Mouse (Mus musculus) forebrain, embryonic 13.5 days (tissue): ENCODE measurements around the gene Trpc7. TPM values are rescaled to one million over a fixed set of nuclear protein-coding genes. Genes with fewer than 3 reads are reported as not detected.

Experiments used
- ATAC-seq: fragments of 200-750 bp; cut with Nextera tagmentation; 2 replicates; pipeline ENCODE4 v1.8.0; 2017
- H3K27ac ChIP-seq: fragments of 300-500 bp; sonication (generic); 2 replicates; pipeline ENCODE4 v1.5.1; 2015; ENCODE audit warnings: inconsistent platforms, mild to moderate bottlenecking, moderate library complexity
- H3K27me3 ChIP-seq: fragments of 300-500 bp; sonication (generic); 2 replicates; pipeline ENCODE4 v1.6.1; 2015; ENCODE audit warnings: mild to moderate bottlenecking, inconsistent platforms
- H3K36me3 ChIP-seq: fragments of 300-500 bp; sonication (generic); 2 replicates; pipeline ENCODE4 v1.6.1; 2015; ENCODE audit warnings: mild to moderate bottlenecking, inconsistent platforms; ENCODE audit not compliant: poor library complexity, severe bottlenecking
- H3K4me1 ChIP-seq: fragments of 300-500 bp; sonication (generic); 2 replicates; pipeline ENCODE4 v1.6.1; 2015; ENCODE audit warnings: inconsistent platforms
- H3K4me2 ChIP-seq: fragments of 300-500 bp; sonication (generic); 2 replicates; pipeline ENCODE4 v1.6.1; 2015; ENCODE audit warnings: inconsistent platforms, mild to moderate bottlenecking, moderate library complexity
- H3K4me3 ChIP-seq: fragments of 300-500 bp; sonication (generic); 2 replicates; pipeline ENCODE4 v1.5.1; 2015; ENCODE audit warnings: mild to moderate bottlenecking, inconsistent platforms
- H3K9ac ChIP-seq: fragments of 300-500 bp; sonication (generic); 2 replicates; pipeline ENCODE4 v1.6.1; 2015; ENCODE audit warnings: mild to moderate bottlenecking, inconsistent platforms
- H3K9me3 ChIP-seq: fragments of 300-500 bp; sonication (generic); replicated peaks from 2 replicates; pipeline ENCODE4 v1.6.1; 2016; ENCODE audit warnings: inconsistent platforms
- WGBS: fragments of 180-500 bp; shearing (Covaris S2); methylation state at CpG from one replicate; pipeline ENCODE4 v1.1.7; 2015; 5-methylcytosine and 5-hydroxymethylcytosine counted together
- polyA plus RNA-seq: library from polyadenylated mRNA; unstranded; fragments of >200 nt; fragmentation: Nextera tagmentation; extraction: Ambion mirVana; gene quantifications from 2 replicates; pipeline ENCODE4 v1.2.1, GENCODE M21; 2015

Gene Trpc7
- polyA plus RNA-seq, 1 experiment from 2014 or later, result 1.3 TPM

- H3K27ac ChIP-seq, result no peak overlapping the region
- no peak for ATAC-seq
- no peak overlapping the region for H3K4me3 ChIP-seq
- H3K9me3 ChIP-seq, result peaks cover 7% of the 10 kb centered on the region; the same call in 1 of the 2 replicates
- H3K4me2 ChIP-seq, result no peak overlapping the region
- H3K36me3 ChIP-seq, result no peaks in the 10 kb centered on the region
- 87% methylated on average over 1 of the region's 1 CpGs for WGBS
- no peak overlapping the region for H3K9ac ChIP-seq
- H3K27me3 ChIP-seq, result no peaks in the 10 kb centered on the region
- H3K4me1 ChIP-seq, result peaks cover 28% of the 10 kb centered on the region
These were observed 113.2 kb downstream of the Trpc7 start for GRCm38 (mm10) chr13:56782621-56783020.

- H3K36me3 ChIP-seq, result no peaks in the 10 kb centered on the region
- no peak overlapping the region for H3K4me3 ChIP-seq
- H3K9ac ChIP-seq, result no peak overlapping the region
- H3K27me3 ChIP-seq, result no peaks in the 10 kb centered on the region
- ATAC-seq, result no peak
- H3K9me3 ChIP-seq, result peaks cover 7% of the 10 kb centered on the region; the same call in 1 of the 2 replicates
- 0 out of 2 replicates have a peak overlapping the region, but pooled peaks have one; percentile 20 for H3K27ac ChIP-seq
- 90% methylated on average over 3 of the region's 3 CpGs for WGBS
- H3K4me2 ChIP-seq, result no peak overlapping the region
- H3K4me1 ChIP-seq, result peaks cover 28% of the 10 kb centered on the region
These were observed 114.1 kb downstream of the Trpc7 start for GRCm38 (mm10) chr13:56781697-56782096.

GRCm38 (mm10) chr13:56780746-56781469, 114.9 kb downstream of the Trpc7 start:
- 53% methylated on average over 13 of the region's 13 CpGs for WGBS
- H3K27ac ChIP-seq, result peak overlapping the region; percentile 44
- H3K4me1 ChIP-seq, result peaks cover 28% of the 10 kb centered on the region
- no peaks in the 10 kb centered on the region for H3K27me3 ChIP-seq
- H3K4me3 ChIP-seq, result no peak overlapping the region
- no peak for ATAC-seq
- H3K9ac ChIP-seq, result peak overlapping the region; percentile 12; the same call in 1 of the 2 replicates
- no peak overlapping the region for H3K4me2 ChIP-seq
- H3K9me3 ChIP-seq, result peaks cover 7% of the 10 kb centered on the region; the same call in 1 of the 2 replicates
- no peaks in the 10 kb centered on the region for H3K36me3 ChIP-seq

GRCm38 (mm10) chr13:56774304-56774703, 121.5 kb downstream of the Trpc7 start:
- Histone ChIP-seq H3K4me1 (peaks cover 43% of the 10 kb centered on the region), H3K4me3 (no peak overlapping the region), H3K27me3 (no peaks in the 10 kb centered on the region), H3K27ac (peak overlapping the region; percentile 91), H3K36me3 (no peaks in the 10 kb centered on the region), H3K9ac (peak overlapping the region; percentile 46), H3K9me3 (no peaks in the 10 kb centered on the region), H3K4me2 (peak overlapping the region; percentile 43)
- ATAC-seq, result peak; percentile 80
- WGBS, result 6% methylated on average over 5 of the region's 5 CpGs

GRCm38 (mm10) chr13:56773262-56773870, 122.4 kb downstream of the Trpc7 start:
- Histone ChIP-seq H3K27ac (peak overlapping the region; percentile 91), H3K27me3 (no peaks in the 10 kb centered on the region), H3K36me3 (no peaks in the 10 kb centered on the region), H3K4me1 (peaks cover 49% of the 10 kb centered on the region), H3K9me3 (no peaks in the 10 kb centered on the region), H3K4me3 (no peak overlapping the region), H3K9ac (no peak overlapping the region), H3K4me2 (no peak overlapping the region)
- 63% methylated on average over 14 of the region's 14 CpGs for WGBS
- no peak for ATAC-seq

GRCm38 (mm10) chr13:56772592-56772991, 123.2 kb downstream of the Trpc7 start:
- Histone ChIP-seq H3K36me3 (no peaks in the 10 kb centered on the region), H3K9ac (no peak overlapping the region), H3K27me3 (no peaks in the 10 kb centered on the region), H3K9me3 (no peaks in the 10 kb centered on the region), H3K4me1 (peaks cover 51% of the 10 kb centered on the region), H3K4me2 (no peak overlapping the region), H3K4me3 (no peak overlapping the region), H3K27ac (no peak overlapping the region)
- WGBS, result 58% methylated on average over 3 of the region's 3 CpGs
- ATAC-seq, result no peak

- H3K4me1 ChIP-seq, result peaks cover 55% of the 10 kb centered on the region
- H3K4me2 ChIP-seq, result no peak overlapping the region
- no peak overlapping the region for H3K9ac ChIP-seq
- WGBS, result 58% methylated on average over 5 of the region's 5 CpGs
- ATAC-seq, result no peak
- H3K4me3 ChIP-seq, result no peak overlapping the region
- H3K27me3 ChIP-seq, result no peaks in the 10 kb centered on the region
- H3K27ac ChIP-seq, result peak overlapping the region; percentile 84
- H3K36me3 ChIP-seq, result no peaks in the 10 kb centered on the region
- no peaks in the 10 kb centered on the region for H3K9me3 ChIP-seq
These were observed 125.0 kb downstream of the Trpc7 start for GRCm38 (mm10) chr13:56770786-56771185.

- peak; percentile 70 for ATAC-seq
These were observed 125.6 kb downstream of the Trpc7 start for GRCm38 (mm10) chr13:56770136-56770578.

GRCm38 (mm10) chr13:56769431-56769830, 126.4 kb downstream of the Trpc7 start:
- Histone ChIP-seq H3K4me1 (peaks cover 51% of the 10 kb centered on the region), H3K9me3 (no peaks in the 10 kb centered on the region), H3K27ac (peak overlapping the region; percentile 78), H3K4me2 (no peak overlapping the region), H3K9ac (peak overlapping the region; percentile 7; the same call in 1 of the 2 replicates), H3K4me3 (no peak overlapping the region), H3K27me3 (no peaks in the 10 kb centered on the region), H3K36me3 (no peaks in the 10 kb centered on the region)
- 7% methylated on average over 4 of the region's 4 CpGs for WGBS
- no peak for ATAC-seq

More at GRCm38 (mm10) chr13:56770136-56770578, 125.6 kb downstream of the Trpc7 start:
- peak overlapping the region; percentile 84 for H3K27ac ChIP-seq
- no peaks in the 10 kb centered on the region for H3K9me3 ChIP-seq
- 12% methylated on average over 1 of the region's 1 CpGs for WGBS
- H3K9ac ChIP-seq, result peak overlapping the region; percentile 7; the same call in 1 of the 2 replicates
- H3K4me3 ChIP-seq, result no peak overlapping the region
- peaks cover 57% of the 10 kb centered on the region for H3K4me1 ChIP-seq
- H3K36me3 ChIP-seq, result no peaks in the 10 kb centered on the region
- H3K27me3 ChIP-seq, result no peaks in the 10 kb centered on the region
- H3K4me2 ChIP-seq, result peak overlapping the region; percentile 7; the same call in 1 of the 2 replicates

- Histone ChIP-seq H3K4me3 (no peak overlapping the region), H3K4me1 (peaks cover 56% of the 10 kb centered on the region), H3K9ac (no peak overlapping the region), H3K27ac (no peak overlapping the region), H3K9me3 (no peaks in the 10 kb centered on the region), H3K4me2 (no peak overlapping the region), H3K27me3 (no peaks in the 10 kb centered on the region), H3K36me3 (no peaks in the 10 kb centered on the region)
- 62% methylated on average over 5 of the region's 5 CpGs for WGBS
- ATAC-seq, result no peak
These were observed 129.6 kb downstream of the Trpc7 start for GRCm38 (mm10) chr13:56766211-56766610.

GRCm38 (mm10) chr13:56765284-56766032, 130.3 kb downstream of the Trpc7 start:
- Histone ChIP-seq H3K9me3 (no peaks in the 10 kb centered on the region), H3K9ac (no peak overlapping the region), H3K36me3 (no peaks in the 10 kb centered on the region), H3K4me2 (no peak overlapping the region), H3K27ac (no peak overlapping the region), H3K27me3 (no peaks in the 10 kb centered on the region), H3K4me3 (no peak overlapping the region), H3K4me1 (peaks cover 51% of the 10 kb centered on the region)
- 57% methylated on average over 25 of the region's 25 CpGs for WGBS
- no peak for ATAC-seq
